Mouse (Mus musculus) spleen, adult 2 months (tissue): ENCODE measurements around the gene Pycr1.

Experiments
- CTCF ChIP-seq: fragments of 200-500 bp; IDR thresholded peaks from 2 replicates; pipeline ENCODE4 v1.5.1; 2011; ENCODE audit warnings: mild to moderate bottlenecking, inconsistent platforms; ENCODE audit not compliant: insufficient read depth, insufficient read length, insufficient replicate concordance; ENCODE audit errors: extremely low read depth
- POLR2A ChIP-seq: fragments of 200-500 bp; IDR thresholded peaks from 2 replicates; pipeline ENCODE4 v1.6.1; 2011; ENCODE audit warnings: low read depth, low read length, inconsistent platforms

DNA sequence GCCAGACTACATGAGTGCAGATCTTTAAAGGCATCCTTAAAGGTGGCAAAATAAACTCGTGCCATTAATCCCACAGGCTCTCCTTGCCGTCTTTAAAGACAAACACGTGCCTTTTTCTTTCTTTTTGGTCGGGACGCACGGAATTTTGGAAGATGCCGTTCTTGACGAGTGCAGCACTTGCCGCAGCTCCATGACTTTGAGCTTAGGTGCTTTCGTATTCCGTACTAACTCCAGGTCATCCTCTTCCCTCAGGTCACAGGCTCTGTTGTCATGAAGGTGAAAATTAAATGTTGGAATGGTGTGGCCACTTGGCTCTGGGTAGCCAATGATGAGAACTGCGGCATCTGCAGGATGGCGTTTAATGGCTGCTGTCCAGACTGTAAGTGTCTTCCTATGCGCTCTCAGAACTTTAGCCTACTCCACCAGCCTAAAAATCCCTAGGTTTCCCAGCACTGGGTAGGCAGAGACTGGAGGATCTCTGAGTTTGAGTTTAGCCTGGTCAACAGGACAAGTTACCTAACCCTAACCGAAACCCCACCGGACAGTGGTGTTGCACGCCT, 44.5 kb downstream of the Pycr1 start:
- TF ChIP-seq POLR2A (no peak), CTCF (no peak)
